Mouse (Mus musculus): ENCODE results near the gene Plekha3.

Plekha3 gene

DNA sequence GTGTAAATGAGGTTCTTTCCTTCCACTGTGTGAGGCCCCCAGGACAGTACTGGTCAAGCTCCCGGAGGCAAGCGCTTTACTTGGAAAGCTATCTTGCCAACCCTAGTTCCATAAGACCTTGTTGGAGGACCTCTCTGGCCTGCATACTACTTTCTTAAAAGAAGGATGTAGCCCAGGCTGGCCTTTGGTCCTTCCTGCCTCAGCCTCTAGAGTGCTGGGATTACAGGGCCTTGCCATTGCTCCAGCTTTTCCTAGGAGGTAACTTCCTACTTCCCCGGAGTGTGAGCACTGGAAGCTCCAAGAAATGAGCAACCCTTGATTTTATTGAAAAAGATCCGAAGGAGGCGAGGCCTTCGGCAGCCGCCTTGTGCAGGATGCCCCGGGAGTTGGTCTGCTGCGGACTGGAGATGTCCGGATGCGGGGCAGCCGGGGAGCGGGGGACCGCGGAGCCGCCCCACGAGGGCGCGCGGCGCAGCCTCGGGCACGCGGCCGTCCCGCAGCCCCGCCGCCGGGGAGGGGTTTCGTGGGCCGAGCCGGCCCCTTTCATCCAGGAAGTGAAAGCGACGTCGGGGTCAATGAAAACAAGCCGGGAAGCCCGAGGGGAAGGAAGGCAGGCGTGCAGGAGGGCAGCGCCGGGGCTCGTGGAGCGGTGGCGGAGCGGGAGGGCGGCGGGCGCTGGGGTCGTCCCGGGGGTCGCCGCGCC is at the start of gene Plekha3:
TSS of gene Plekha3 (plus strand) at position 557 of the 703 bp plus-strand sequence.
- DNase-seq (ENCODE audit: low read depth) = peak; percentile 41

DNA sequence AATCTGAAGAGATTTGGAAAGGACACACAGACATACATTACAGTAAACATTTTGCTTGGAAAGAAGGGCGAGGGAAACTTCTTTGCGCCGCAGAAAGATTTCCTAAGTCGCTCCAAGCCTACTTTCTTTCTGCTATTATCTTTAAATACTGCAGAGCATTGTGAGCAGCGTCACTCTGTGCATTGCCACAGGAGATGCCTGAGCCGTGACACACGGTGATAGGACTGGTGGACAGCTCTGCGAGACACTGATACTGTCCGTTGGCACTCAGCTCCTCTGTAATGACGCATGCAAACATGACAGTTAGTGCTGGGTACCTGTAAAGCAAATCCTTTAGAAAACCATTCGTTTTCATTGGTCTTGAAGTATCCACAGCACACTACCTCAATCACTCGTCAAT is 44.8 kb upstream of the Plekha3 start:
- no peak for DNase-seq (ENCODE audit: low read depth)

DNA sequence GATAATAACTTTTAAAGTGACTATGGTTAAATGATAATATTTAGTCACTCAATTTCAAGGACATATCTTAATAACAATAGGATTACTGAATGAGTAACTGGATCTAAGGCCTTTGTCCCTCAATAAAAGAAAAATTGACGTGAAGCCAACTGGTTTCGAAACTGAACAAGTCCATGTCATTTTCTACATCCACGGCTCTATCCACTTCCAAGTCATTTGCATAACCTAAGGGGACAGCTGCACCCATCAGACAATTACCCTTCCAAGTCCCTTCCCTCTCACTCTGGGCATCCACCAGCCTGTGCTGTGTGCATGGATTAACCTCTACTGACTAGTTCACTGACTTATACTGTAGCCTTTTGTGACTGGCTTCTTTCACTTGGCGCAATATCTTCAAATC is 43.5 kb upstream of the Plekha3 start:
- no peak for DNase-seq (ENCODE audit: low read depth)

DNA sequence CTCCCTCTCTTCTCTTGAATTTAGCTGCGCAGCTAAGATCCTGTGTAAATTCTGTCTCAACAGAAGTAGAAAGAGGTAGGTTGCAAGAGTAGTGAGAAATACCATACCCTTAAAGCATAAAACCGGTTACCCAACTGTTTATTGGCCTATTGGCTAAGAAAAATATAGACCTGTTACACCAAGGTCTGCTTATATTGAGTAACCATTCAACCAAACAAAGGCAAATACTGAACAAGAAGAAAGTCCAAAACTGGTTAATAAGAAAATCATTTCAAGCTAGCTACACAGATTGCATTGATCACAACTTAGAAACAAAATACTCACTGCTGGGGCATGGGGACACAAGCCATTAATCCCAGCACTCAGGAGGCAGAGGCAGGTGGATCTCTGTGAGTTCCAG is 35.4 kb upstream of the Plekha3 start:
- no peak for DNase-seq (ENCODE audit: low read depth)

DNA sequence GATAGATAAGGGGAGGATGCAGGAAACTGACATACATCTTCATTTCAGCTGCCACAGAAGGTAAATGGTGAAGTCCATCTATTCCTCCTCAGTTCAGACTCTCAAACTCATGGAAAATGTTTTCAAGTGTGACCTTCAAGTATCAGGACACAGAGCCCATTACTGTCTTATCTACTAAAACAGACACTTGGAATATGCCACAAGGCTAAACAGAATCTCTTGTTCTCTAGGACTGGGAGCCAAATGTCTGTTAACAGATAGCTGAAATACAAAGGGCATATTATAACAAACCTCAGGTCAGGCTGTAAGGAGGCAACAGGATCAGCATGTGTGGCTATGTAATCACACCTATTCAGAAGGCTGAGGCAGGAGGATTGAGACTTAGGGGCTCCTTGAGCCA is 31.3 kb upstream of the Plekha3 start:
- no peak for DNase-seq (ENCODE audit: low read depth)

DNA sequence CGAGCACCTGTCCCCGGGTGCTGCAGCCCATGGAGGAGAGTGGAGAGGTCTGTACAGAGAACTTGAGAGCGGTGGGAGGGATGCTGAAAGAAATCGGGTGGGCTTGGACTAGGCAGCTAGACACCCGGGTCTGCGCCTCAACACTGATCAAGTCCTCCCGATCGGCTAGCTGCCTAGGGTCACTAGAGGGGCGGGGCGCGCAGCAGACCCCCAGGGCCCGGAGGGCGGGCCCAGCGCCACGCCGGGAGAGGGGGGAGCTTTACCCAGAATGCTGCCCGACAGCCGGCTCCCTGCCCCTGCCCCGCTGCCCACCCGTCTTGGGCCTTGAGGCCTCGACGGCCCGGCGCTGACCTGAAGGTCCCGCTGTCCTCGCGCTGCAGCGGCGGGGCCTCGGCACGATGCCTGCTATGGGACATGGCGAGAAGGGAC is 27.6 kb upstream of the Plekha3 start:
- DNase-seq (ENCODE audit: low read depth) = no peak

DNA sequence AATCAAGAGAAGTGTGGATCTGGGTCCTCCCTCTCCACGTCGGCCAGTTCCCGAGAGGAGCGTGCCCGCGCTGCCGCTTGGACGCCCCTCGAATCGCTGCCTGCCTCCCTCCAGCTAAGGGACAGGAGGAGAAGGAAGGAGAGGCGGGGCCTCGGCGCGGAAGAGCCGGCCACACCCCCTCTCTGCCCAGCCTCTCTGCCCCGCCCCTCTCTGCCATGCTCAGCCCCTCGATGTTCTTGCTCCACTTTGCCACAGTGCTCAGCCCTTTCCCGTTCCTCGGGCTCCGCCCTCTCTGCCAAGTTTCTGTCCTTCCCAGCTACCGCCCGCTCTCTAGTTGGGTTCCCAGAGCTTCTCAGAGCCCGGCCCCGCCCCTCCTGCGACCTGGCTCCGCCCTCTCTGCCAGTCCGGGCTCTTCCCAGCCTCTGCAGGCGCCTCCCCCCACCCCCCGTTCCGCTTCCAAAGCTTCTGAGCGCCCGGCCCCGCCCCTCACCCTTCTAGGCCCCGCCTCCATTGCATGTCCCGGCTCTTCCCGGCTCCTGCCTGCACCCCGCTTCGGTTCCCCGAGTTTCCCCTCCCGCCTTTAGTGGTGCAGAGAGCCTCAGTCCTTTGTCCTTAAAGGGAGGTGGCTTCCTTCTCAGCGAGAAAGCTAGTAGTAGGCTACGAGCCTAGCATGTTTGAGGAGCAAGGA is 27.1 kb upstream of the Plekha3 start, which contains the start of the genes Prkra and Pjvk:
TSS of gene Prkra (minus strand) at position 133 of the 688 bp plus-strand sequence.
TSS of gene Pjvk (plus strand) at position 594 of the 688 bp plus-strand sequence.
- peak; percentile 98 for DNase-seq (ENCODE audit: low read depth)

DNA sequence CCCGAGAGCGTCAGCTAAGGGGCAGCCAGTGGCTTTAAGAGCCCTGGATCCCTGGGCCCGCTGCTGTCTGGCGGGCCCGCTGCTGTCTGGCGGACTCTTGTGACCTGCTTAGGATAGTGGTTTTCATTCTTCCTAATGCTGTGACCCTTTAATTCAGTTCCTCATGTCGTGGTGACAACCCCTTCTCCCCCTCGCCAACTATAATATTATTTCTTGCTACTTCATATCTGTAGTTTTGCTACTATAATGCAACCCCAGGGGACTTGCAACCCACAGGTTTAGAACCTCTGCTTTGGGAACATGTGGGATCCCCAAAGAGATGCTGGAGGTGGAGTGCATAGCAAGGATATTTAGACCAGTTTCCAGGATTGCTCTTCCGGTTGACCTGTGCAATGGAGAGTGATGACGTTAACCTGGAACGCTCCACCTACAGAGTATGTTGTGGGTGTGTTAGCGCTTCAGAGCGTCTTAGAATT is 26.4 kb upstream of the Plekha3 start:
- DNase-seq (ENCODE audit: low read depth) = no peak

DNA sequence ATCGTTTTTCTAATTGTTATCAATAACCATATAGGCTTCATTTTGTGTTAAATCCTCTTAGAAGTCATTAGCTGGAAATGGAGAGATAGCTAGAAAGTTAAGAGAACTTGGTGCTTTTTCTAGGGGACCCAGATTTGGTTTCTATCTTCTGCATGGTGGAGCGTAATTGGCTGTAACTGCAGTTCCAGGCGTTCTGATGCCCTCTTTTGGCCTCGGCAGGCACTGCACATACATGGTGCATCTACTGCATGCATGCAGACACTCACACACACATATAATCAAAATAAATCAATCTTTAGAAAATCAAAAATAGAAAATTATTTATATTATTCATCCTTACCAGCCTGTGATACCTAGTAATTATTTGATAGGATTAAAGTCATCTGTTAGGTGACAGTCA is 22.0 kb upstream of the Plekha3 start:
- DNase-seq (ENCODE audit: low read depth) = no peak

DNA sequence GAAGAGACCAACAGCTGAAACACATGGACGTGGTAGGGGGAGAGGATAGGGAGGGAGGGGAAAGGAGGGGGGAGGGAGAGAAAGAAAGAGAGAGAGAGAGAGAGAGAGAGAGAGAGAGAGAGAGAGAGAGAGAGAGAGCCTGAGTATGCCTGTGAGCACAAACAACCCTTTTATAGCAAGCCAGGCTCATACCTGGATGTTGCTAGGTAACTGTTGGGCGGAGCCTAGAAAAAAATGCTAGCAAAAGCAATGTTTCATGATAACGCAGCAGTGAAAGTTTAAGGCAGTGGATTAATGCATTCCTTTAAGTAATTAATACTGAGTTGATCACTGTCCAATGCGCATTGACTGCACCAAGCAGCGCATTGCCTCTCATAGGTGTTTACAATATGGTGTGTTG is 20.4 kb upstream of the Plekha3 start:
- DNase-seq (ENCODE audit: low read depth) = no peak

DNA sequence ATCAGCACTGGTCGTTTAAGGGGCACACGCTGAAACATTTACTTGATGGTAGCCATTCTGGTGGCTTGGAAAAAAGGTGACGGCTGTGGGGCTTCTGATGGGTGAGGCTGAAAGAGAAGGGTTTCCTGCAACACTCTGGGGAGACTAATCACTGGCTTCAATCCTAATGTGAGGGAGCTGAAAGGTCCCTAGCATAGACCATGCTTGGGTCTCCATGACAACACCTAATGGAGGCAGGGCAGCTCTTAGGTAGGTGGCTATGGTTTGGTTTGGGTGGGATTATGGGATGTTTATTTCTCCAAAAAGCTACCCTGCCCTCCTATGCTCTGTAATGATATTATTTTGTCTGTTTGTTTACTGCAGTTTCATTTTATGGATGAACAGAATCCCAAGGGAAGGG is 19.6 kb upstream of the Plekha3 start:
- no peak for DNase-seq (ENCODE audit: low read depth)

DNA sequence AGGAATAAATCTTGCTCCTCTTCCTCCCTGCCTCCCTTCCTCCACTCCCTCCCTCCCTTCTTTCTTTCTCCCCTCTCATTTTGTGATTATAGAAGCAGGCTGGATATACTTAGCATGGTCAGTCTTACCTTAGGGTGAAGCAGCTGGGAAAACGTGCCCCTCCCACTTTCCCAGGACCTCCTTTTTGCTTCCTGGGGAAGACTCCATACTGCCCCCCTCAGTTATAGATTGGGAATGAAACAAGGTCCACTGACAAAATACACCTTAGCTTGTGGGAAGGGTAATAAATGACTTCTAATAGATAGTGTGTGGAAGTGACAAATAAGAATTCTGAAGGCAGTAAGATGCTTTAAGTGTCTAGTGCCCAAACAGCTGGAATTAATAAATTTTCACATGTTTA is 19.1 kb upstream of the Plekha3 start:
- no peak for DNase-seq (ENCODE audit: low read depth)

DNA sequence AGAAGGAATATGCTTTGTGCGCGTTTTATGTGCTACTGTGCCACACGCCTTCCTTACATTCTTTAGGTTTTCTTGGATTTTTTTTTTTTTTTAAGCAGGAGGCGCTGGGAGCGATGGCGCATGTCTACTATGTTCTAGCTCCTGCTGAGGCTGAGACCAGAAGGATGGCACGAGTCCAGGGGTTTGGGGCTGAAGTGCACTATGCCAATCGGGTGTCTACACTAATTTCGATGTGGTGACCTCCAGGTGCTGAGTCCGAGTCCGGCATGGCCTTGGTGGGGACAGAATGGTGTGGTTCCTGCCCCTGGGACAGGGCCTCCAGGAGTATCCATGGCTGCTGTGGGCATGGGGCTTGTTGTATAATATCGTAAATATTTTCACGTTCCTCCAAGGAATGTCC is 16.5 kb upstream of the Plekha3 start:
- no peak for DNase-seq (ENCODE audit: low read depth)

DNA sequence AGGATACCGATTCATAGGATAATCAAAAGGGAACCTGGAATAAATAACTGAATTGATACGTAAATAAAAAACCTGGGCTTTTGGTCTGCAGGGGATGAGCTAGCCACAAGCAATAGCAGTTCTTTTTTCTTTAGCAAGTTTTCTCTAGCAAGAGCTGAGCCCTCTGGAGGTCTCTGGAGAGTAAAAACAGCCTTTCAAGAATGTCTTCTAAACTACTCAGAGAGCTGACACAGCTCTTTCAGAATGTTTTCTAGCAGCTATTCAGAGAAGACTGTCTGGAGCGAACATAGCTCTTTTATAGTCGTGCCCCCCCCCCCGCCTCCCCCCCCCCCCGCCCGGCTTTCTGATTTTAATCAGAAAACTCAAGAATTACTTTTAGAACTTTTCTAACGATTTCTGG is 15.7 kb upstream of the Plekha3 start:
- DNase-seq (ENCODE audit: low read depth) = no peak

DNA sequence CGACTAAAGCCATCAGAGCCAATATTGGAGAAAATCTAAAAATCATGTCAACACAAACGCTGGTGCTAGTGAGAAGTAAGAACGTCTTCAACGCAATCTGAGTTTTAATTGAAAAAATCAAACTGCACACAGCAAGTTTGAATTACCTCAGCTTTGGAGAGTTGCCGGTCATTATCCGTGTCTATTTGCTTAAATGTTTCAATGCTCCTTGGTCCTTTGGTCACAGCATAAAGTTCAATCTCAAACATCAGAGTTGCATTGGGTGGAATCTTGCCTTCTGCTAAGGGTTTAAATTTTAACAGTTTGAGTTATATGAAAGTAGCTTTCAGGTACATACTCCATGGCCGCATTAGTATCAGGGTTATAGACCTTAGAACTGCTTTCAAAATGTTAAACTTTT is 9.6 kb upstream of the Plekha3 start:
- no peak for DNase-seq (ENCODE audit: low read depth)

DNA sequence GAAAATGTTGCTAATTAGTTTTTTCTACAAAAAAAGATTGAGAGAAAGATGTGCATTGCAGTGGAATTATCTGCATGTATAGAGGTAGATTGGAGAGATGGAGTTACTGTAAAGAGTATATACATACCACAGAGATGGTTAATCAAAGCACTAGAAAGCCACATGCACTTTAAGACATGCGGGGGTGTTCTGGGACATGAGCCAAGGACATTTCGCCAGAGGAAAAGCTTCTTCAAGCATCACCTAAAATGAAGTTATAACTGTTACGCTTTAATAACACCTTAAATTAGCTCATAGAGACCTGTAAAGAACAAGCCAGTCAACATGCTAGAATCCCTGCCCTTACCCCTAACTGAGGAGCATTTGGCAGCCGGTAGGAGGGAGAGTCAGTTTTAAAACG is 7.9 kb upstream of the Plekha3 start:
- DNase-seq (ENCODE audit: low read depth) = no peak

DNA sequence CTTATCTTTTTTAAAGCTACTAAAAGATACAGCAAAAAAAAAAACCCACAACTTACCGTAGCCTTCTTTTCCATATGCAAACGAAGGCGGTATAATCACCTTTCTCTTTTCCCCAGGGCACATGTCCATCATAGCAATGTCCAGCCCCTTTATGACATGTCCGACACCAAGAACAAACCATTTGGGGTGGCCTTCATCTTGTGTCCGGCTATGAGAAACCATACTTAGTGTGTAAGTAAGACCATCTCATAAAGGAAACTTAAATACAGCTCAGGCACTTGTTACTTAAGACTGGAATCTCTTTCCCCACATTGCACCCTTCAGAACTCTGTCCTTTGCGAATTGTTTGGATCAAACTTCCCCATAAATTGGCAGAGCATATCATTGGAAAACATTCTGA is 3.4 kb upstream of the Plekha3 start:
- no peak for DNase-seq (ENCODE audit: low read depth)

DNA sequence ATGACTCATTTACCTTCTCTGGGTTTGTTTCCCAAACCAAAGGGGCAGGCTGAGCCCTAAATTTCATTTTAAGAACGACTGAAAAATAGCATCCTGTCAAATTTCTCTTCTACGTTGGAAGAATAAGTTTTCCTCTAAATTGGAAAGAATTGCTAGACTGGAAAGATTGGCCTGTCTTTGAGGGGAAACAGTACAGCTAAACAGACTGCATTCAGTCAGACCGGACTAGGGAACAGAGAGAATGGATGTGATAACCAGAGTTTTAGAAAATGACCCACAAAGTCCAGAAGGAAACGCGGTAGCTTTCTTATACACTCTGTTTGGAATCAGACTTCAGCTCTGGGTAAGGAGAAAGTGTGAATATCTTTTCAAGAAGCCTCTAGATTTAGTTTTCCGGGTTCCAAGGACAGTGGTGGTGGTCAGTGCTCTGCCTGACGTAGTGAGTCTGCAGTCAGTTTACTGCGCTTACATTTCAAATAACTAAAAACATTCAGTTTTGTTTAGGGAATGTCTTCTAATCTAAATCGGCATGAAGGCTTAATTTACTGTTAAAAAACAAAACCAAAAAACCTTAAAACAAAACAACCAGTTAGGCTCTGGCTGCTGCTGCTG is 2.8 kb upstream of the Plekha3 start:
- DNase-seq (ENCODE audit: low read depth) = no peak

DNA sequence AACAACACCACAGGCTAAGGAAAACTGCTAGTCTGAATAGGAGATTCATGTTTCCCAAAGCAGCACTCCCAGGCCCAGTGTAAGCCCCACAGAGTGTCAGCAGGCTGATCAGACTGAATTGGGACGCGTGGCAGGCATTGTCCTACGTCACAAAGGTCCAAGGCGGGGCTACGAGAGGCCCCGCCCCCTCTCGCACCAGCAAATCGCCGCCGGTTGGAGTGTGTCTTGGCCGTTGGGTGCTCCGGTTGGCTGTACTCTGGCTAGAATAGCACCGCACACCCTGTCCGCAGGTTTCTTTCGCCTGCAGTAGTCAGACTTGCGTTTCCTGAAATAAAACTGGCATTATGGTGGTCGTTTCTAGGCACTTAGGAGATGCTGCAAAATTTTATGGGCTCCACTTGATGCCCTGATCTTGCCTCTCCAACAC is 2.1 kb upstream of the Plekha3 start, which contains the start of gene Fkbp7:
TSS of gene Fkbp7 (minus strand) at position 151 of the 427 bp plus-strand sequence.
- DNase-seq (ENCODE audit: low read depth) = peak; percentile 85

DNA sequence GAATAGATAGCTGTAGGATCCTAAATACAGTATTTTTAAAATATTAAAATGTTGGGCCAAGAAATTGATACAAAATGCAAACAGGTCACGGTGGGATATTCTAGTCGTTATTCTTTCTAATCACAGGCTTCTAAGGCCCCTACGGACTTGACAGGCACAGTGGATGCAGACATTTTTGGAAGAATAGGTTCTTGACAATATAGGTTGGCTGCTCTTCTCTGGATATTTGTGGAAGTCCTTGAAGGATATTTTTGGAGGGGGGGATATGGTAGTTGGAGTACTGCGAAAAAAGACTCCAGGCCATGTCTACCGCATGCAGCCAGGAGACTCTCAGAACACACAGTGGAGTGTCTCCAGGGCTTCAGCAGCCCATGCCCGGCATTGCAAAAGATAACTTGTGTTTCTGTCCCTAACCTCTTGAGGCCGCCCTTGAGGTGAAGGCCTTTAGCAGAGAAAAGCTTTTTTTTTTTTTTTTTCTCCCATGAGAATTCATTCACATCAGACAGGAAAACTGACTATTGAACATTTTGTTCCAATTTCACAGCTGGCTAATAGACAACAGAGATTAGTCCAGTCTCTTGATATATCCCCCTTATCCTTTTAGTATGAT is 1.5 kb upstream of the Plekha3 start:
- no peak for DNase-seq (ENCODE audit: low read depth)

DNA sequence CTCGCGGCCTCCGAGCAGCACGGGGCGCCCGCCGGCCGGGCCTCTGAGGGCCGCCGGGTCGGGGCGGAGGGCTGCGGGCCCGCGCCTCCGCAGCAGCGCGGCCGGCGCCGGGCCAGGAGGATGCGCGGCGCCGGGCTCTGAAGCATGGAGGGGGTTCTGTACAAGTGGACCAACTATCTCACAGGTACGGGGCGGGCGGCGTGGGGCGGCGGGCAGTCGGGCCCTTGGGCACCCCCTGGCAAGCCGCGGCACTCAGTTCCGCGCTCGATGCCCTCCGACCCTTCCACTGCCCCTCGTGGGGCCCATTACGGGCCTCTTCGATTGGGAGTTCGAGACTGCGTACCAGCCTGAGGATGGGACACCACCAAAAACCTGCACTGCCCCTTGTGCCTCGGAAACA is 370 bp downstream of the Plekha3 start:
- DNase-seq (ENCODE audit: low read depth) = no peak

DNA sequence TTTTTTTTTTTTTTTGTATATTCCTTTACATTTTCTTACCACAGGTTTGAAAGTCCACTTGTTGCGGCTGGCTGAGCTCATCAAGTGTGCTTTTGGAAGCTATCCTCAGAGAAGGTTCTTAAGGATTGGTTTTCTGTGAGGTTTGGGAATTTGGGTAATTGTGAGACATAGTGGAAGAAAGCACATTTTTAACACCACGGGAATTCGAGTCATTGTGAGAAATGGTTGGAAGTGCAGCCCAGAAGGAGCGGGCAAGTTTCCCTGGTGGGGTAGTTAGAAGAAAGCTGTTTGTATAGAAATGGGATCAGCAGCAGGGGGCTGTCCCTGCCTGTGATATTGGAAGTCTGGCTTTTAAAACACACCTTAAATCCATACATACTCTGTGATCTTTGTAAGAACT is 868 bp downstream of the Plekha3 start:
- no peak for DNase-seq (ENCODE audit: low read depth)

All from fibroblast of lung, adult 2 months (primary cell).